31 mouse cellular contexts compared by ENCODE assay signal in the genomic region with DNA sequence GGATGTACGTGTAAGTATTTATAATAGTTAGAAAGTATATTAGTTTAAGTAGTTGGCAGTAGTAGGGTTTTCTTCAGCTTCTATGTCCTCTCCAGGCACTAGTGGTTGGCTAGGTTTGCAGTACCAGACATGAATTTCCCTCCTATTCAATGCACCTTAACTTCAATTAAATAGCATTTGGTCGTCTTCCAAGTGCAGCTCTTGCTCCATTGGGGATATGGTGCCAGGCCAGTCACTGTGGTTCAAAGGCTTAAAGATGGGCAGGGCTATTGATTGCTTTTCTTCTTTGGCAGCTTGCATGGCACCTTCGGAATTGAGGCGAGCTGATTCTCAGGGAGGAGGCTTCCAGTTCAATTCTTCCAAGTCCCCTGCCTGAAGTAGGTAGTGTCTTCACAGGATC.
"Had no signal": no experiment of that assay in that cellular context is flagged by ENCODE, and none has a peak within 500 bp of the region (broad histone marks: within the 10 kb centered on the region; RNA-seq: fewer than 3 reads in every experiment).

No protein-coding gene starts in this region.

- ATAC-seq: hindbrain, embryonic 16.5 days; inflammation-experienced regulatory T-cells, adult 6 months; intestine, embryonic 15.5 days; intestine, postnatal 0 days had no signal

- H3K36me3 ChIP-seq: heart, embryonic 13.5 days; heart, embryonic 15.5 days; hindbrain, embryonic 10.5 days; hindbrain, embryonic 12.5 days; intestine, embryonic 15.5 days; limb, embryonic 13.5 days; limb, embryonic 15.5 days; liver, embryonic 13.5 days; liver, embryonic 15.5 days had no signal

- H3K9me3 ChIP-seq: heart, embryonic 13.5 days; heart, embryonic 15.5 days; hindbrain, embryonic 10.5 days; hindbrain, embryonic 12.5 days; intestine, embryonic 15.5 days; limb, embryonic 13.5 days; limb, embryonic 15.5 days; liver, embryonic 13.5 days; liver, embryonic 15.5 days had no signal

- H3K4me3 ChIP-seq: gastrocnemius, adult 2 months; heart, adult 2 months; heart, embryonic 13.5 days; heart, embryonic 15.5 days; hindbrain, embryonic 10.5 days; hindbrain, embryonic 12.5 days; intestine, embryonic 15.5 days; layer of hippocampus, adult 2 months; left cerebral cortex, adult 2 months; limb, embryonic 13.5 days; limb, embryonic 15.5 days; liver, embryonic 13.5 days; liver, embryonic 15.5 days had no signal

- H3K27ac ChIP-seq: gastrocnemius, adult 2 months; heart, adult 2 months; heart, embryonic 13.5 days; heart, embryonic 15.5 days; hindbrain, embryonic 10.5 days; hindbrain, embryonic 12.5 days; hindbrain, embryonic 14.5 days; intestine, embryonic 15.5 days; layer of hippocampus, adult 2 months; left cerebral cortex, adult 2 months; limb, embryonic 13.5 days; limb, embryonic 15.5 days; liver, embryonic 13.5 days; liver, embryonic 15.5 days had no signal

- H3K27me3 ChIP-seq: heart, embryonic 13.5 days; heart, embryonic 15.5 days; hindbrain, embryonic 12.5 days; intestine, embryonic 15.5 days; limb, embryonic 13.5 days; limb, embryonic 15.5 days; liver, embryonic 13.5 days; liver, embryonic 15.5 days had no signal

- H3K9ac ChIP-seq: heart, embryonic 13.5 days; heart, embryonic 15.5 days; hindbrain, embryonic 12.5 days; hindbrain, embryonic 14.5 days; intestine, embryonic 15.5 days; limb, embryonic 13.5 days; limb, embryonic 15.5 days; liver, embryonic 13.5 days; liver, embryonic 15.5 days had no signal

- H3K4me2 ChIP-seq: heart, embryonic 11.5 days; heart, embryonic 13.5 days; heart, embryonic 15.5 days; hindbrain, embryonic 12.5 days; hindbrain, embryonic 14.5 days; intestine, embryonic 15.5 days; limb, embryonic 13.5 days; limb, embryonic 15.5 days; liver, embryonic 11.5 days; liver, embryonic 13.5 days; liver, embryonic 15.5 days had no signal

- DNase-seq: gastrocnemius, adult 2 months; gastrocnemius, postnatal 10 days; gastrocnemius, postnatal 25 days; heart, adult 11 months; heart, adult 2 months; heart, postnatal 14 days; heart, postnatal 4 days; kidney, adult 18-20 months; kidney, adult 8-10 months; kidney, postnatal 10 days; kidney, postnatal 25 days; kidney, postnatal 4 days; left cerebral cortex, postnatal 4 days; liver, embryonic 13.5 days; lung, adult 18-20 months had no signal

- H3K4me1 ChIP-seq: heart, embryonic 13.5 days; heart, embryonic 15.5 days; hindbrain, embryonic 10.5 days; hindbrain, embryonic 12.5 days; intestine, embryonic 15.5 days; limb, embryonic 13.5 days; limb, embryonic 15.5 days; liver, embryonic 13.5 days; liver, embryonic 15.5 days had no signal
